Mouse (Mus musculus) urinary bladder, adult 18-20 months (tissue): Measurements from ENCODE around the gene Hist1h4b.
A peak's percentile ranks its signal among the peaks of the same experiment; 100 is the strongest.
"Not testable (repeated sequence)": the region's sequence is repeated elsewhere in the genome, so short reads cannot be mapped to it uniquely, and the experiment has no call there.

Experiments used
- DNase-seq, 2 experiments: peaks; one replicate each; pipeline ENCODE4 v3.0.0; 2022; ENCODE audit warnings: low spot score in 2 of 2, mixed read lengths in 2 of 2

The Hist1h4b gene

DNA sequence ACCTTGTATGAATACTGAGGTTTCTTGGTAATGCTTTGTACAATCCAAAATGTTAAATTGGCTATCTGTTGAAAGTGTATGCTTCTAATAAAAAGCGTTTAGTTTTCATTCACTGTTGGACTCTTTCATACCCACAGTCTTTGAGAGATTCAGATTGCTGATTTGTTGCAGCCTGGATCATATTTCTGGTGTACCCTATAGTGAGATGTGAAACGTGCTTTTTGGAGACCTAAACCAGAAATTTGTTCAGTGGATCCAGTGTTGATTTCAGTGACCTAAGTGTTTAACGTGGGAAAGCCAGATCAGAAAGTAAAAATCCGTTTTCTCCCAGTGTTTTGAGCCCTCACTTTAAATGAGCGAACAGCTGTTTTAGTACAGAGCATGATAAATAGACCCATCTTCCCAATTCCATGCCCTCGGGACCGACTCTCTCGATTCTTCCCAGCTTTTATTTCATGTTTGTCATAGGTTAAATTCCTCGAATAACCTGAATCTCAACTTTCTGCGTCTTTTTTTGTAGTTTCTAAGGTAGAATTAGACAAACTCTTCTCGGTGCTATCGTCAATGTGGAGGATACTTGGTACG lies 16.5 kb upstream of the Hist1h4b start:
- no peak for DNase-seq

DNA sequence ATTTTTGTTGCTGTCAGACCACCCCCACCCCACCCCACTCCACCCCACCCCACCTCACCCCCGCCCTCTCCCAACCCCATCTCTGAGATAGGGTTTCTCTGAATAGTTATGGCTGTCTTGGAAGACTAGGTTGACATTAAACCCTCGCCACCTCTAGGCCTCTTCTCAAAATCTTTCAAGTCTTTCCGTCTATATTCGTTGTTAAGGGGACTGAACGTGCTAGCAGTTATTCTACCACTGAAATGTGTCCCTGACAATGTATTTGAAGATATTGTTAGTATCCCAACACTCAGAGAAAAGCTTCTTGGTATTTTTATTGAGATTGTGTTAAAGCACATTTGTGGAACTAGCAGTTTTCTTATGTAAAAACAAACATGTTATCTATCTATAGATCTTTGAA lies 15.9 kb upstream of the Hist1h4b start:
- DNase-seq: no peak

DNA sequence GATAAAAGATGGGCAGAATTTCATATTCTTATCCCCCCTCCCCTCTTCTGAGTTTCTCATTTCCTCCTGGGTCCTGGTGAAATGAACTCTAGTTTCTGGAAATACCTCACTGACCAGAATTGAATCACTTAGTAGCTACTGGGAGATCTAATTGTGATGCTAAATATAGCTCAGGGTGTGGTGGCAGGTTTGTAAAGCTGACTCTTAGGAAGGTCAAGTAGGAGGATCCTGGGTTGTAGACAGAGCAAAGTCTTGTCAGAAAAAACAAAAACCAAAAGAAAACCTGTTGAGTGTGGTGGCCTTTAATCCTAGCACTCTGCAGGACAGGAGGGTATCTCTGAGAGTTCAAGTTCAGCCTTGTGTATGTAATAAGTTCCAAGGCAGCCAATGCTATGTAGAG lies 14.8 kb upstream of the Hist1h4b start:
- DNase-seq: no peak

DNA sequence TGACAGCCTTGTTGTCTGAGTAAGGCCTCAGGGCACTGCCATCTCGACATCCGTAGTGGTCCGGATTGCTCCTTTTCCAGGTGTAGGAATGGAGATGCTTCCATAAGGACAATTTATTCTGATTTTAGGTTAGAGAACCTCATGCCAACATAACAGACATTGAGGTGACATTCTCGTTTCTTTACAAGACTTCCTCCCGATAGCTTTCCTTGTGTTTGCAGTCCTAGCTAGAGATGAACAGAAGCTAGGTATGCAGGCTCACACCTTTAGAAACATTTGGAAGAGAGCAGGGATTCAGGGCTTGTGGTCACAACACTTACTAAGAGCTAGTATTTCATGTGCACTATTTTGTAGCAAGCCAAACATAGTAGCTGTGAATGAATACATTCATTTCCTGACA lies 13.6 kb upstream of the Hist1h4b start:
- DNase-seq: no peak

DNA sequence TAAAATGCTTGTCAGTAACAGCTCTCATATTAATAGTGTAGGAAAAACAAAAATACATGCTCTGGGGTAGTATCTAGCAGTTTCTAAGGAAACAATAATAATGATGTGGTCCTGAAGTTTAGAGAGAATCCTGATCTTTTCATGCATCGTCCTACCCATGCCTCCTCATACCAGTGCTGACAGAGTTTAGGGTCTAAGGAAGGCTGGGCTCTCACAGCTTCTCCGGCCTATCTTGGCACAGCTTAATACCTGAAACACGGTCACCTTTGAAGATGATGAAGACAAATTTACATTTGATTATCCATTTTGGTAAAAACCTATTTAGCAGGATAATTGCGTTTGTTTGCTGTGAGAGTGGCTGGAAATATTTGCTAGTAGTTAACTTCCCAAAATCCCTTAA lies 12.8 kb upstream of the Hist1h4b start:
- no peak for DNase-seq

DNA sequence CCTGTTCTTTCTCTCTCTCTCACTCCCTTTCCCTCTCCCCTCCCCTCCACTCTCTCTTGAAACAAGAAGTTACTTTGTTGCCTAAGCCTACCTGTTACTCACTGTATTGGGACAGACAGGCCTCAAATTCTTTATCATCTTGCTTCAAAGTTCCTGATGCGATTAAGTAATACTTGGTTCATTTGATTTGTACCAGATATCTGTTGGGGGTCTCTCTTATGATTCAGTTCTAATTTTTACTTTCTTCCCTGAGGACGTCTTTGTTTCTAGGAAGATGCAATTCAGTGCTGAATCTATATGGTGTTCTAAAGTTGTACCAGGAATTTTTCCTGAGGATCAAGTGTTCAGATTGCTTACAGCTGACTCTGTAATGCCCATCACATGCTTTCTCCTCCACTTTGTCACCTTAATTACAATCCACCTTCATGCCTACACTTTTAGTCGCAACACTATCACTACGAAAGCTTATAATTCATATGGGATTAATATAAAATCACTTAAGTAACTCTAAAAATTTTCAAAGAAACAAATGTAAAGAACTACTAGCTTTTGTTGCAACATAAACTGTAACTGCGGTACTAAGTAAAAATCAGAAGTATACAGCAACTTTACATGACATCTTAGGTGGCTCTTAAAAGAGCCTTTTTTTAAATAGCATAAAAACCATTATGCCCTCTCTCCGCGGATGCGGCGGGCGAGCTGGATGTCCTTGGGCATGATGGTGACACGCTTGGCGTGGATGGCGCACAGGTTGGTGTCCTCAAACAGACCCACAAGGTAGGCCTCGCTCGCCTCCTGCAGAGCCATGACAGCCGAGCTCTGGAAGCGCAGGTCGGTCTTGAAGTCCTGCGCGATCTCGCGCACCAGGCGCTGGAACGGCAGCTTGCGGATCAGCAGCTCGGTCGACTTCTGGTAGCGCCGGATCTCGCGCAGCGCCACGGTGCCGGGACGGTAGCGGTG lies 12.1 kb upstream of the Hist1h4b start:
- DNase-seq: no peak

DNA sequence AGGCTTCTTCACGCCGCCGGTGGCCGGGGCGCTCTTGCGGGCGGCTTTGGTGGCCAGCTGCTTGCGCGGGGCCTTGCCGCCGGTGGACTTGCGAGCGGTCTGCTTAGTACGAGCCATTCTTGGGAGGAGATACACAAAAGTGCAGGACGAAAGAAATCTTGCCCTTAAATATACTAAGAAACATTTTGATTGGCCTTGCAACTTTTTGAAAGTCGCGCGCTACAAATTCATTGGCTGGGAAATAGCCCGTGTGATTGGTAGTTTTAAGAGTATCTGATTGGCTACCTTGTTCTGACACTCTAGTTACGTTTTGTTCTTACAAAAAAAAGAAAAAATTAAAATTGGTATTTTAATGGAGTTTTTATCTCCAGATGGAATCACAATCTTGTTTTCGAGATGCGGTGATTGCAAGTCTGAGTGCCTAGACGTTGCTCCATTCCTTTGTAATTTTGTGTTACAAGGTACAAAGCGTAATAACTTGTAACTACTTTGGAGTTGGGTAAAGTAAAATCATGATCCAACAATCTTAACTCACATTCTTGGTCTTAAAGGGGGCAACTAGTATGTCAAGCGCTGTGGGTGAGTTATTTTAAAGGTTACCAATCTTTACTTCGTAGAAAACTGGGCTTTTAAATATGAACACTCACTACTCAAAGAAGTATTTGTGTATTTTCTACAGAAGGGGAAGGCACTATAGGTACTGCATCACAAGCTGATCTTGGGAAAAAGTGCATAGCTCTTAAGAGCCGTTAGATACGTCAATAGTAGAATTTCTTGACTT lies 11.2 kb upstream of the Hist1h4b start, which contains the start of gene Hist1h3c:
Hist1h3c (minus strand) TSS at position 222 of the 781 bp plus-strand sequence.
- DNase-seq: peak; percentile 65 to 74

DNA sequence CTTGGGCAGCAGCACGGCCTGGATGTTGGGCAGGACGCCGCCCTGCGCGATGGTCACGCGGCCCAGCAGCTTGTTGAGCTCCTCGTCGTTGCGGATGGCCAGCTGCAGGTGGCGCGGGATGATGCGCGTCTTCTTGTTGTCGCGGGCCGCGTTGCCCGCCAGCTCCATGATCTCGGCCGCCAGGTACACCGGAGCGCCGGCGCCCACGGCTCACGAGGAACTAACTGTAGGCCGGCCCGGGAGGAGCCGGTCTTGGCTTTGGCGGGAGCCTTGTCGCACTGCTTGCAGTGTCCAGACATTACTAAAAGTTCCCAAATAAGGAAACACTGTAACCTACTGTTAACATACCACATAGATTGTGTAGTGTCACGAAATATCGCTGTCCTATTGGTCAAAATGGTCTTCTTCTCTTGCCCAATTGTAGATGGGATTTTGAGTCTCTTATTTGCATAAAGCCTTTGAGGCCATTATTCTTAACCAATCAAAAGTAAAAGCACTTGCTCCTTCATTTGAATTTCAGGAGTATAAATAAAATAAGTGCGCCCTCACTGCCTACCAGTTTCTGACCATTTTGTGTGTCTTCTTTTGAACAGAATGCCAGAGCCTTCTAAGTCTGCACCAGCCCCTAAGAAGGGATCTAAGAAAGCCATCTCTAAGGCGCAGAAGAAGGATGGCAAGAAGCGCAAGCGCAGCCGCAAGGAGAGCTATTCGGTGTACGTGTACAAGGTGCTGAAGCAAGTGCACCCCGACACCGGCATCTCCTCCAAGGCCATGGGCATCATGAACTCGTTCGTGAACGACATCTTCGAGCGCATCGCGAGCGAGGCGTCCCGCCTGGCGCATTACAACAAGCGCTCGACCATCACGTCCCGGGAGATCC lies 10.4 kb upstream of the Hist1h4b start, which contains the start of gene Hist1h2bb:
Hist1h2bb (plus strand) TSS at position 534 of the 880 bp plus-strand sequence.
- DNase-seq: peak; percentile 47 to 72

DNA sequence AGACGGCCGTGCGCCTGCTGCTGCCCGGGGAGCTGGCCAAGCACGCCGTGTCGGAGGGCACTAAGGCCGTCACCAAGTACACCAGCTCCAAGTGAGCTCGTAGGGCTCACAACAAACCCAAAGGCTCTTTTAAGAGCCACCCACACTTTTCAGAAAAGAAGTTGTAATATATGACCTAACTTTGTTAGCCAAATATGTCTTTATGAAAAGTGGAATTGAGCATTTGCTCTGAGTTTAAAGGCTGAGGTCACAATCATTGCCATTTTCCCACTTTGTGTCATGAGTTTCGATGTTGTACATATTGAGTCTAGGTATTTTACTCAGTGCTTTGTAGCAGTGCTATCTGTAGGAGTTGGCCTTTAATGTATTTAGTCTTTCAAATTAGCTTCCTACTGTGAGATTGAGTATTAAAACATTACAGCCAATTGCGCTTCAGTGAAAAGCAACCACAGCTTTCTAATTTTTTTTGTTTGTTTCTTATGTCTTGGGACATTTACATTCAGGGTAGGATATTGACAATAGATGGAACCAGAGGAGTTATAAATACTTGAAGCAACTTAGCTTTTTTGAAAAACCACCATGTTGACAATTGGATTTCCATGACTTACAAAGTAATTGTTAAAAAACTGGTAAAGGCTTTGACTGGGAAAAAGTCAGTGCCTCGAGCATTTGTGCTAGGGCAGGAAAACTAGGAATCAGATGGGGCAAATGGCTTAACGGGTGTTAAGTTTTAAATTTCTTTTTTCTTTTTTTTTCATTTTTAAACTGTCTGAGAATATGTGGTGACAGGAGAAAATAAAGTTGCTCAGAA lies 9.5 kb upstream of the Hist1h4b start:
- DNase-seq: no peak

DNA sequence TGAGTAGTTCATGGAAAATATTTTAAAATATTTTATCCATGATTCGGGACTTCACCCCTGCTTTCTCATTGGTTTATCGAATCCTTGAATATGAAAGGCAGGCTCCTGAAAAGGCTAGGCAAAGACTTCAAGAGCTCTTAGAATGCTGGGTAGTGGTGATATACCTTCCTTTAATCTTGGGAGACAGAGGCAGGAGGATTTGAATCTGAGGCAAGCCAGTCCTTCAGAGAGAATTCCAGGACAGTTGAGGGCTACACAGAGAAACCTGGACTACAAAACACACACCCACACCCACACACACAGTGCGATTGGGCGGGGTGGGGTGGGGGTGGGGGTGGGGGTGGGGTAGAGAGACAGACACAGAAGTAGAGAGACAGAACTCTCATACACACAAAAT lies 8.9 kb upstream of the Hist1h4b start:
- no peak for DNase-seq

DNA sequence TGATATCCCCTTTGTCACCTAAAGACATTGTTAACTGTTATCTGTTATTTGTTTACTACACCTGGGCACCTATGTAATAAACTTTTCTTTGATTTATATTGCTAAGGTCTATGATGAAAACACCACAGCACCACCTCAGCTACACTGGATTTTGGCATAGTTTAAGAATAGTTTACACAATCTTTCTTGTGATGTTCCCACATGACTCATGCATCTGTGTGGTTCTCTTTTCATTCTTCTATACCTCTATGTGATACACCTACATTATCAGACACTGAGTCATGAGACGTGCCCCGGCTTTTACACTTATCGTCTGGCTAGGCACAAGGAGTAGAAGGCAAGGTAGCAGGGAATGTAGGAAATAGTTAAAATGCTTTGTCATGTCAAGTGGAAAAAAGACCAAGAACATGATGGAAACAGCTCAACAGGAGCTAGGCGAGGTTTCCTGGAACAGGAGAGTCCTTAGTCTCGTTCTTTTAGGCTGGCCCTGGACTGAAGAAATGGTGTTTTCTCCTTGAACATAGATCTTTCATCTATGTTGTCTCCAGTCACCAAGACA lies 7.2 kb upstream of the Hist1h4b start:
- DNase-seq: no peak

DNA sequence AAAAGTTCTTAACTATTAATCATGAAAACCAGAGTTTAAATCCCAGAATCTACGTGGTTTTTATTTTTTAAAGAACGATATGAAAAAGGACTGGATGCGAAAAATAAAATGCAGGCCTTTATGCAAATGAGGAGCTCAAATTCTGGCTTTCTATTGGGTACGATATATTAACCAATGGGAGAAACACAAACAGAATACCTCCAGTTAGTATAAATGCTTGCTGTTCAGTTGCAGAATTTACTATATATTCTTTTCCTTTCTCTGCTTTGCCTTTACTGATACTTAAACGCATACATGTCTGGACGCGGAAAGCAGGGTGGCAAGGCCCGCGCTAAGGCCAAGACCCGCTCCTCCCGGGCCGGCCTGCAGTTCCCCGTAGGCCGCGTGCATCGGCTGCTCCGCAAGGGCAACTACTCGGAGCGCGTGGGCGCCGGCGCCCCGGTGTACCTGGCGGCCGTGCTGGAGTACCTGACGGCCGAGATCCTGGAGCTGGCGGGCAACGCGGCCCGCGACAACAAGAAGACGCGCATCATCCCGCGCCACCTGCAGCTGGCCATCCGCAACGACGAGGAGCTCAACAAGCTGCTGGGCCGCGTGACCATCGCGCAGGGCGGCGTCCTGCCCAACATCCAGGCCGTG lies 5.9 kb upstream of the Hist1h4b start, which contains the start of gene Hist1h2ab:
Hist1h2ab (plus strand) TSS at position 288 of the 639 bp plus-strand sequence.
- DNase-seq: not testable (repeated sequence)

DNA sequence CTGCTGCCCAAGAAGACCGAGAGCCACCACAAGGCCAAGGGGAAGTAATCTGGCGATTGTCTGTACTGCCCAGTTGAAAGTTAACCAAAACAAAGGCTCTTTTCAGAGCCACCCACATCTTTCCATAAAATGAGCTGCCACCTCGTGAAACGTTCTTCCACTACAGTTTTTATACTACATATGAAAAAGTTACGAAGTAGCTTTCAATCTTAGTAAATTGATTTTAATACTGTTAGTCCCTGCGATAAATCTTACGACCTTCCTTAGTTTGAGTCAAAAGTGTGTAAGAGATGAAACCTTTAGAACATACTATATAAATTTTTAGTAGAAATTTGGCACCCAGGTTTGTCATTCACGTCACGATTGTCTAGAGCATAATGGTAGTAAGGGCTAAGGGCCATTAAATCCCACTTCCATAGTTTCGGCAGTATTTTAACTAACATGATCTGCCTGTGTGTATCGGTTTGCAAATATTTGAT lies 5.3 kb upstream of the Hist1h4b start:
- DNase-seq: no peak

DNA sequence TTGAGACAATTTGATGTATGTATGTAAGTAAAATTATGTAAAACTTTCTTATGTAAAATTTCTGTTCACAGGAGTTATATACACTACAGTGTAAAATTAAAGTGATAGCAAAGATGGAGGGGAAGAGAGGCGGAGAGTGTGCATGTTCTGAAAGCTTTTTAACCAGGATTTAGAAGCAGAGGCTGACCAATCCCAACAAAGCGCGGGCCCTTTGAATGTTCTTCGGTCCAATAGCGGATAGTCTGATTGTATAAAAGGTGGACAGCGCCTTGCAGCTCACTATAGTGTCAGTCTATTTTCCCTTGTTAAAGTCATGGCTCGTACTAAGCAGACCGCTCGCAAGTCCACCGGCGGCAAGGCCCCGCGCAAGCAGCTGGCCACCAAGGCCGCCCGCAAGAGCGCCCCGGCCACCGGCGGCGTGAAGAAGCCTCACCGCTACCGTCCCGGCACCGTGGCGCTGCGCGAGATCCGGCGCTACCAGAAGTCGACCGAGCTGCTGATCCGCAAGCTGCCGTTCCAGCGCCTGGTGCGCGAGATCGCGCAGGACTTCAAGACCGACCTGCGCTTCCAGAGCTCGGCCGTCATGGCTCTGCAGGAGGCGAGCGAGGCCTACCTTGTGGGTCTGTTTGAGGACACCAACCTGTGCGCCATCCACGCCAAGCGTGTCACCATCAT lies 4.6 kb upstream of the Hist1h4b start, which contains the start of gene Hist1h3b:
Hist1h3b (plus strand) TSS at position 201 of the 675 bp plus-strand sequence.
- DNase-seq: peak in 1 of 2 experiments; percentile 74

DNA sequence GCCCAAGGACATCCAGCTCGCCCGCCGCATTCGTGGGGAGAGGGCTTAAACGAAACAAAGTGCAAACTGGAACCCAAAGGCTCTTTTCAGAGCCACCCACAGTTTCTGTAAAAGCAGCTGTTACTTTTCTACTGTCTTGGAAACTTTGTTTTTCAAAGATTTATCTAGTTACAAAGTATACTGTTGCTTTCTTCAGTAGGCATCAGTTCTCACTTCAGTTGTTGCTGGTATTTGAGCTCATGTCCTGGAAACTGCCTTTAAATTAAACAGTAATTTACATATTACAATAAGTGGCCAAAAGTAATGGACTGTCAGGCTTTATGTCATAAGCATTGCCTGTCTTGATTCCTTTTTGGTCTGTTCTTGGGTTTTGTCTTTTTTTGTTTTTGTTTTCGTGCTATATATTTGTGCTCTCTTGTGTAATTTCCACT lies 4.1 kb upstream of the Hist1h4b start:
- DNase-seq: no peak

DNA sequence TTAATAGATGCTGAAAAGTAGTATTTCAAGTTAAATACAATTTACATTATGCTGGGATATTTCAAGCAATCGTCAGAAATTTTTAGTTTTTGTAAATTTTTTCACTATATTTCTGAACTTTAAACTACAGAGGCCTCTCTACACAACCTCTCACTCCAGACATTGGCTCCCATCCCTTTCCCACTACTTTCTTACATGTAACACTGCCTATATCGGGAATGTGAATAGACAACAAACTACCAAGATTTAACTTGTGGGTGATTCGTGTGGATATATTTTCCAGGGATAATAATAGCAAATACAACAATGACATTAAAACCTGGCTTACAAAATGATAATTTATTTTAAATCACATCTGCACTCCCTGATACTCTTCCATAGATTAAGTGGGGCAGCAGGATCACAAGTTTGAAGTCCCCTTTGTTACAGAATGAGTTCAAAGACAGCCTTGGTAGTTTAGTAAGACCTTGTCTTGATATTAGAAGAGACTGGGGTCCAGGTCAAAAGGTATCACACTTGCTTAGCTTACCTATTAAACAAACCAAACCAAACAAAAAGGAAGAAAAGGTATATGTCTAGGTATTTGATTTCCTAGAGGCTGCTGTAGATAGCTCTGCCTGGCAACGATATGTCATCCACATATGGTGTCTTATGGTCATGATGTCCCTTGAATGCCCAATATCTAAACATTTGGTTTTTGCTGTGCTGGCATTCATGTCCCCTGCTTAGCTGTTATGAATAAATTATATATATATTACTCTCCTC lies 3.3 kb upstream of the Hist1h4b start:
- DNase-seq: no peak

DNA sequence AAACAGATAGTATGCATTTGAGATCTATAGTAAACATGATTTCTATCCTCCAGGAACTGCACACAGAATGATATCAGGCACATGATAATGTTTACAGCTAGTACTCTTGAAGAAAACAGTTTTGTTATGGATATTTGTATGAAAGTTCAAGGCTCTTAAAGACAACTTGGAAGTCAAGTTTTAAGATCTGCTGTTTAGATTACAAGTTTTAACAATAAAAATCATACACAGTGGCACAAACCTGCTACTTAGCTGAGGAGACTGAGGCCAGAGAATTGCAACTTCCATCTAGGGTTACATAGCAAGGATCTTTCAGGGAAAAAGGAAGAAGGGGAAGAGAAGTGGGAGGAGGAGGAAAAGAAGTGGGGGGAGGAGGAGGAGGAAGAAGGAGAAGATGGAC lies 1.8 kb upstream of the Hist1h4b start:
- DNase-seq: no peak
